Mouse (Mus musculus): ENCODE results near the gene Dpm2. TPM values are rescaled to one million over a fixed set of nuclear protein-coding genes. Genes with fewer than 3 reads are reported as not detected.

Gene Dpm2
- polyA plus RNA-seq, 1 experiment from 2014 or later: 104 TPM

GRCm38 (mm10) chr2:32612274-32612673, 41.6 kb downstream of the Dpm2 start:
- Histone ChIP-seq H3K4me1 (peaks cover 38% of the 10 kb centered on the region), H3K27me3 (ENCODE audit: low read depth, poor library complexity, severe bottlenecking) (no peaks in the 10 kb centered on the region), H3K36me3 (peaks cover 40% of the 10 kb centered on the region), H3K4me3 (no peak overlapping the region), H3K27ac (no peak overlapping the region), H3K9me3 (replicated peaks) (no peaks in the 10 kb centered on the region)
- WGBS: 62% methylated on average over 26 of the region's 26 CpGs
- no peak for DNase-seq (ENCODE audit: low spot score)

DNA sequence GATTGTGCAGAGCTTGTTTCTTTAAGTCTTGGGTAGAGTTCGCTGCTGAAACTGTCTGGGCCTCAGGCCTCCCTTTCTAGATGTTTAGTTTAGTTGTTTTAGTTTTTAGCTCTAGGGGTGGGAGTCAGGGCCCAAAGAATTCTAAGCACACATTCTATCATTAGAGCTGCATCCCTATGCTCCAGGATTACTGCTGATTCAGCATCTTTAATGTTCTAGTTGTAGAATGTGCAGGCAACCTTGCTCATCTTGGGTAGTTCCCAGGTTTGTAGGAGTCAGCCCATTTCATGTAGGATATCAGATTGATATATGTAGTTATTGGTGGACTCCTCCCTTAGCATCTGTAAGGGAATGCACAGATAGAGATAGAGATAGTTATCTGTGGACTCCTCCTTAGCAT, 46.5 kb downstream of the Dpm2 start:
- Histone ChIP-seq H3K4me3 (no peak overlapping the region), H3K27ac (no peak overlapping the region), H3K4me1 (peaks cover 41% of the 10 kb centered on the region), H3K36me3 (peaks cover 64% of the 10 kb centered on the region), H3K9me3 (replicated peaks) (no peaks in the 10 kb centered on the region), H3K27me3 (ENCODE audit: low read depth, poor library complexity, severe bottlenecking) (no peaks in the 10 kb centered on the region)
- DNase-seq (ENCODE audit: low spot score): no peak
- 100% methylated on average over 1 of the region's 1 CpGs for WGBS

GRCm38 (mm10) chr2:32617601-32618000, 46.9 kb downstream of the Dpm2 start:
- Histone ChIP-seq H3K9me3 (replicated peaks) (no peaks in the 10 kb centered on the region), H3K27ac (no peak overlapping the region), H3K4me1 (peaks cover 41% of the 10 kb centered on the region), H3K27me3 (ENCODE audit: low read depth, poor library complexity, severe bottlenecking) (no peaks in the 10 kb centered on the region), H3K4me3 (no peak overlapping the region), H3K36me3 (peaks cover 59% of the 10 kb centered on the region)
- no peak for DNase-seq (ENCODE audit: low spot score)
- 94% methylated on average over 4 of the region's 4 CpGs for WGBS

- 90% methylated on average over 9 of the region's 9 CpGs for WGBS
- no peaks in the 10 kb centered on the region for H3K27me3 ChIP-seq (ENCODE audit: low read depth, poor library complexity, severe bottlenecking)
- peaks cover 55% of the 10 kb centered on the region for H3K36me3 ChIP-seq
- H3K9me3 ChIP-seq (replicated peaks): no peaks in the 10 kb centered on the region
- H3K4me3 ChIP-seq: no peak overlapping the region
- H3K27ac ChIP-seq: peak overlapping the region; percentile 87
- H3K4me1 ChIP-seq: peaks cover 41% of the 10 kb centered on the region
- no peak for DNase-seq (ENCODE audit: low spot score)
These were observed 47.4 kb downstream of the Dpm2 start for GRCm38 (mm10) chr2:32618051-32618450.

DNA sequence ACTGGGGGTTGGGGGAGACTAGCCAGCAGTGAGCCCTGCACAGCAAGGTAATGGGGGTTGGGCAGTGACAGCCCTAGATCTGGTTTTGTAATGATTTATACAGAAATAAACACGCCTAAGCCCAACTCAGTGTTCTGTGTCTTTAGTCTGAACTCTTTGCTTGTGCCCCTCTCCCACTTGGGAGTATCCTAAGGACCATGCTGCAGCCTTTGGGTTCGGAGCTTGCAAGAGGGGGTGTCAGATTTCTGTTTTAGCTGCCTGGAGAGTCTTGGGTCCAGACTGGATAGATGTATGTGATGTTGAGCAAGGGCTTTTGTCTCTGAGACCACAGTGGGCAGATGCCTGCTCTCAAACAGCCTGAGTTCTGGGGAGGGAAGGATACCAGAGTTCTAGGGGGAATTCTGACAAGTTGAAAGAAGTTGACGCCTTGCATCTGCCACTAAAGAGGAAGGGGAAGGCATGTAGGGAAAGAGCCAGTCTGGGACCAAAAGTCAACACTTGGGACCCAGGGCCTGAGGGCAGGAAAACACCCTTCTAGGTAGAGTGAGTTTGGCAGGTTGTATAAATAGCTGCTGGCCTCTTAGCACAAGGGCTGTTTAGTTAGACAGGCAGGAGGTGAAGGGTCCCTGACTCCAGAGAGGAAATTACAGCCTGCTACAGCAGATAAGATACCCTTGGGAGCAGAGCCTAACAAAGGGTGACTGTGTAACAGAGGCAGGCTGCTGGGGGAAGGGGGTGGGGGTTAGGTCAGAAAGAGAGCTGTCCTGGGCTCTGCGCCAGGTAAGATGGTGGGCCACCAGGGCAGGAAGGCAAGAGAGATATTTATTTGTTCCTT, 50.2 kb downstream of the Dpm2 start:
- H3K36me3 ChIP-seq: peaks cover 35% of the 10 kb centered on the region
- H3K4me1 ChIP-seq: peaks cover 61% of the 10 kb centered on the region
- H3K4me3 ChIP-seq: peak overlapping the region; percentile 20
- no peaks in the 10 kb centered on the region for H3K27me3 ChIP-seq (ENCODE audit: low read depth, poor library complexity, severe bottlenecking)
- 24% methylated on average over 4 of the region's 4 CpGs for WGBS
- peak overlapping the region; percentile 87 for H3K27ac ChIP-seq
- no peaks in the 10 kb centered on the region for H3K9me3 ChIP-seq (replicated peaks)
- DNase-seq (ENCODE audit: low spot score): peak; percentile 48

- H3K27ac ChIP-seq: peak within 1 kb of the TSS; percentile 87
- no peak for DNase-seq (ENCODE audit: low spot score)
- H3K4me3 ChIP-seq: peak within 1 kb of the TSS; percentile 20
- WGBS: 51% methylated on average over 7 of the region's 7 CpGs
- no peaks in the 10 kb centered on the region for H3K9me3 ChIP-seq (replicated peaks)
- H3K4me1 ChIP-seq: peaks cover 67% of the 10 kb centered on the region
- H3K27me3 ChIP-seq (ENCODE audit: low read depth, poor library complexity, severe bottlenecking): no peaks in the 10 kb centered on the region
- peaks cover 32% of the 10 kb centered on the region for H3K36me3 ChIP-seq
These were observed 50.8 kb downstream of the Dpm2 start, which contains the start of gene Ak1 for GRCm38 (mm10) chr2:32621517-32621859. TSS of gene Ak1 (plus strand) at chr2:32621758.

Other genes with a start within 250 kb of the Dpm2 start
- gene Ciz1, start 218.5 kb upstream of the Dpm2 start, polyA plus RNA-seq (2016; fragmentation: Nextera tagmentation; extraction: Ambion mirVana): 61.3 and 74.8 TPM in 2 replicates
- gene Dnm1, start 217.5 kb upstream of the Dpm2 start, polyA plus RNA-seq (2016; fragmentation: Nextera tagmentation; extraction: Ambion mirVana): 27.1 and 33.6 TPM in 2 replicates
- gene 1110008P14Rik, start 188.9 kb upstream of the Dpm2 start, polyA plus RNA-seq (2016; fragmentation: Nextera tagmentation; extraction: Ambion mirVana): 36.3 and 37.0 TPM in 2 replicates
- gene Lcn2, start 182.6 kb upstream of the Dpm2 start, polyA plus RNA-seq (2016; fragmentation: Nextera tagmentation; extraction: Ambion mirVana): not detected in 2 replicates
- 32.7 and 37.0 TPM in 2 replicates for gene Ptges2, start 175.0 kb upstream of the Dpm2 start, polyA plus RNA-seq (2016; fragmentation: Nextera tagmentation; extraction: Ambion mirVana)
- 5.9 and 7.3 TPM in 2 replicates for gene Naif1, start 120.4 kb upstream of the Dpm2 start, polyA plus RNA-seq (2016; fragmentation: Nextera tagmentation; extraction: Ambion mirVana)
- 30.8 and 33.0 TPM in 2 replicates for gene Slc25a25, start 119.4 kb upstream of the Dpm2 start, polyA plus RNA-seq (2016; fragmentation: Nextera tagmentation; extraction: Ambion mirVana)
- 12.0 and 14.0 TPM in 2 replicates for gene Fam102a, start 35.5 kb upstream of the Dpm2 start, polyA plus RNA-seq (2016; fragmentation: Nextera tagmentation; extraction: Ambion mirVana)
- gene Pip5kl1, start 3.9 kb downstream of the Dpm2 start, polyA plus RNA-seq (2016; fragmentation: Nextera tagmentation; extraction: Ambion mirVana): 1.0 and 2.7 TPM in 2 replicates
- 0.24 TPM in 1 of 2 replicates, not detected in the other for gene 9430097D07Rik, start 4.8 kb downstream of the Dpm2 start, polyA plus RNA-seq (2016; fragmentation: Nextera tagmentation; extraction: Ambion mirVana)
- gene St6galnac4, start 16.2 kb downstream of the Dpm2 start, polyA plus RNA-seq (2016; fragmentation: Nextera tagmentation; extraction: Ambion mirVana): 26.0 and 26.1 TPM in 2 replicates
- gene St6galnac6, start 28.9 kb downstream of the Dpm2 start, polyA plus RNA-seq (2016; fragmentation: Nextera tagmentation; extraction: Ambion mirVana): 11.8 and 16.7 TPM in 2 replicates
- gene Ak1, start 50.9 kb downstream of the Dpm2 start, polyA plus RNA-seq (2016; fragmentation: Nextera tagmentation; extraction: Ambion mirVana): 21.6 and 35.7 TPM in 2 replicates
- gene Eng, start 75.7 kb downstream of the Dpm2 start, polyA plus RNA-seq (2016; fragmentation: Nextera tagmentation; extraction: Ambion mirVana): 27.9 and 28.5 TPM in 2 replicates
- gene Fpgs, start 133.3 kb downstream of the Dpm2 start, polyA plus RNA-seq (2016; fragmentation: Nextera tagmentation; extraction: Ambion mirVana): 31.6 and 35.4 TPM in 2 replicates
- gene Cdk9, start 142.2 kb downstream of the Dpm2 start, polyA plus RNA-seq (2016; fragmentation: Nextera tagmentation; extraction: Ambion mirVana): 156 and 160 TPM in 2 replicates
- 16.2 and 20.9 TPM in 2 replicates for gene Sh2d3c, start 150.2 kb downstream of the Dpm2 start, polyA plus RNA-seq (2016; fragmentation: Nextera tagmentation; extraction: Ambion mirVana)
- gene 6330409D20Rik, start 170.2 kb downstream of the Dpm2 start, polyA plus RNA-seq (2016; fragmentation: Nextera tagmentation; extraction: Ambion mirVana): 0.14 TPM in 1 of 2 replicates, not detected in the other
- gene Tor2a, start 186.4 kb downstream of the Dpm2 start, polyA plus RNA-seq (2016; fragmentation: Nextera tagmentation; extraction: Ambion mirVana): 52.9 and 61.1 TPM in 2 replicates
- 0.23 and 0.38 TPM in 2 replicates for gene Ttc16, start 204.8 kb downstream of the Dpm2 start, polyA plus RNA-seq (2016; fragmentation: Nextera tagmentation; extraction: Ambion mirVana)
- 5.3 and 5.6 TPM in 2 replicates for gene Ptrh1, start 204.9 kb downstream of the Dpm2 start, polyA plus RNA-seq (2016; fragmentation: Nextera tagmentation; extraction: Ambion mirVana)
- gene Cfap157, start 213.6 kb downstream of the Dpm2 start, polyA plus RNA-seq (2016; fragmentation: Nextera tagmentation; extraction: Ambion mirVana): 0.26 and 1.3 TPM in 2 replicates

Measured in limb, embryonic 10.5 days (tissue).